Mouse (Mus musculus): ENCODE results near the gene Cct5.

The Cct5 gene

DNA sequence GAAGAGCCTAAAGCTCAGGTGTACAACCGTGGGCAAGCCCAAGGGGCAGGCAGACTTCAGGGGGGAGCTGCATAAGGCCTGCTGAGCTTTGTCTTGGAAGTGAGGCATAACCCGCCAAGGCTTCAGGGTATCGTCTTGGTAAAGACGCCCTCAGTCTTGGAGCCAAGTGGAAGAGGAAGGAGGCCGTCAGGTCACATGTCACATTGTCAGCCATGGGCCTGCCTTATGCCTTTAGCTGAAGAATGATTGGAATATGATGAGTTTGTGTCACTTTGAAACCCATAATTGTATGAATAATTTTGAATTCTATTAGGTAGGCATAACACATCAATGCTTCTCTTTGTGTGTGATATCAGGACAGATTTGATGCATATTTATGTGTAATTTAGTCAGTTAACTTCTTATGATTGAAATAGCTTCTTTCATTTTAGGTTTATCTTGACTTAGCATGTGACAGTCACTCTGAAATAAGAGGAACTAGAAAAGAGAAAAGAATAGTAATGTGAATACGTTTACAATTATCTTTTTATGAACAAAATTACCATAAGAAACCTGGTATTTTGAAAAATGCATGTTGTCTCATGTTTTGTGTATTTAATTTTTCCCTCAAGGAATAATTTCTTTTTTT, 12.3 kb upstream of the Cct5 start:
- no peak for TF ChIP-seq GATA4 (IDR thresholded peaks at IDR 0.05; ENCODE audit: insufficient replicate concordance, low read length)

DNA sequence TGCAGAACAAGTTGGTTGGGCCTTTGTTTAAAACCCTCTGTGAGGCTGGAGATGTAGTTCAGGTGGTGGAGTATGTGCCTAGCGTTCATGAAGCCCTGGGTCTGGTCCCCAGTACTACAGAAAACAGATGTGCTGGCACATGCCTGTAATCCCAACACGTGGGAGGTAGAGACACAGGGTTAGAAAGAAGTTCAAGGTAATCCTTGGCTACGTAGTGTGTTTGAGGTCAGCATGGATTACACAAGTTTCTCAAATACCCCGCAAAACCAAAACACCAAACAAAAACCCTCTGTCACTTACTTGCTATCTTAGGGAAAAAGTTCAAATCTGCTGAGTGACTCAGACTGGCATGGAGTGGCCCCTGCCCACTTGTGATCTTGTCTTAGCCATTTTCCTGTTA, 10.4 kb upstream of the Cct5 start:
- TF ChIP-seq GATA4 (IDR thresholded peaks at IDR 0.05; ENCODE audit: insufficient replicate concordance, low read length): no peak

DNA sequence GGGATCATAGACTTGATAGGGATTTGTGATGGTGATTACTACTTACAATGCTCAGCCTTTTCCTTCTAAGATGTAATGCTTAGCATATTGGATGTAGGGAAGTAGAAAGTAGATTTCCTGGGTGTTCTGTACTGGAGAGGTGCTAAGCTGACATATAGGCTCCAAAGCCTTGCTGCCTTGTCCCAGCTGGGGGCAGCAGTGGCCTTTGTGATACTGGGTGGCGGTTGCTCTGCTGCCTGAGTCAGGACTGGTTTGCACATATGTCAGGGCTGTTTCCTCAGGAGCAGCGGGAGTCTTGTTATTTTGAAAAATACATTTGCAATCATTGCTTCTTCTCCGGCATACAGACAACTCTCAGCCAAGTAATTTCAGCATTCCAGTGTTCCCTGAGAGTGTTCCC, 9.4 kb upstream of the Cct5 start:
- TF ChIP-seq GATA4 (IDR thresholded peaks at IDR 0.05; ENCODE audit: insufficient replicate concordance, low read length): no peak

DNA sequence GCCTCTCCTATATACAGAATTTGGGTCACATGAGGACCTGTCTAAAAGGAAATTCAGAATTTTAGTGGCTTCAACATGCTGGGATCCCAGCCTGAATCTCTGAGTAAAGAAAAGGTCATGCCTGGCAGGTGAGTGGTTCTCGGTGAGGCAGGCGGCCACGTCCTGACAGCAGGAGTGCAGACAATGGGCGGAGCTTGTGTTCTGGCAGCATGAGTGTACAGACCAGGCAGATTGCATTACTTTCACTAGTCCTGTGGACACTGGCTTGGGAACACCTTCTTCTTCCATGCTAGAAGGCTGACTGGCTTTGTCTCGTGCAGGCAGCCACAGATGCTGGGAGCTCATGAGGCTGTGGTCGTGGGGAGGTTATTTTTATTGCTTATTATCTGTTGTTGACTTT, 5.2 kb upstream of the Cct5 start:
- no peak for TF ChIP-seq GATA4 (IDR thresholded peaks at IDR 0.05; ENCODE audit: insufficient replicate concordance, low read length)

DNA sequence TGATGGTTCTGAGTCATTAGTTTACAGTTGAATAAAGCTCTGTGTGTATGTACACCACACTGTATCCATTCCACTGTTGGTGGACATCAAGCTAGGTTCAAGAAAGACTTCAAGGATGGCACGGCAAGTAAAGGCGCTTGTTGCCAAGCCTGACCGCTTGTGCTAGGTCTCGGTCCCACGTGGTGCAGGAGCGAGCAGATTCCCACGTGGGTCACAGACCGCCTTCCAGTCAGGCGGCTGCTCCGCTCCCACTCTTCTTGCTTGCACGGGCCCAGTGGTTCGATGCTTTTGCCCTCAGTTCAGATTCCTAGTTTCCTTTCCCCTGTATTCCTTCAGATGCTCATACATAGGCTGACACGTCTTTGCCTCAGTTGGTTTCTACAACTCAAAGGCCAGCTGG, 1.5 kb upstream of the Cct5 start:
- no peak for TF ChIP-seq GATA4 (IDR thresholded peaks at IDR 0.05; ENCODE audit: insufficient replicate concordance, low read length)

DNA sequence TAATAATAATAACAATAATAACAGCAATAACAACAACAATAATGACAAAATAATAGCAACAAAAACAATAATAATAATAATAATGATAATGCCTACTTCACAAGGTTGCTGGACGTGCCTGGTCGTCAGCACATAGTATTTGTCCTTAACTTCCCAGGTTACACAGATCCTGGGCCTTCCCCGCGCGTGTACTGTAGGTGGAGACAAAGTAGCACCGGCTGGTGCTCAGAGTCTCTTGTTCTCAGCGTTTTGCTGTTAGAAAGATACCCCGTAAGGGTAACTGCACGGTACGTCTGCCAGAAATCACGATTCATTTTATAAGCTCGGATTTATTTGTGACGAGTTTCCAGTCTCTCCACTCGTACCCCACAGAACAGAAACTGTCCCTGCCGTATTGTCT, 822 bp upstream of the Cct5 start:
- TF ChIP-seq GATA4 (IDR thresholded peaks at IDR 0.05; ENCODE audit: insufficient replicate concordance, low read length): no peak

DNA sequence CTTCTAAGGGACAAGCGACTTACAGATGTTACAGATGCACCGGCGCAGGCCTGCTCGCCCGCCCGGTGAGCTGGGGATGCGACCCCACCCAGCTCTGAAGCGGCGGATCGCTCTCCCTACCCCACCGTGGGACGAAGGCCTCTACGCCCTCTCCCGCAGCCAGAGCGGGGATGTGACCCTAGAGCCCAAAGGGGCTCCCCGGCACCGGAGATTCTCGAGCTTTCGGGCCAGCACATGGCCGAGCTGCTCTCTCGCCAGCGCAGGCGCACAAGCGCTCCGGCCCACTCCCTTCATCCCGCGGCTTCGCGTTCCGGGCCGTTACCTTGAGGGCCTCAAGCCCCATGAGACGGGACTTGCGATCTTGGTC, 342 bp downstream of the Cct5 start:
- TF ChIP-seq GATA4 (IDR thresholded peaks at IDR 0.05; ENCODE audit: insufficient replicate concordance, low read length): no peak

DNA sequence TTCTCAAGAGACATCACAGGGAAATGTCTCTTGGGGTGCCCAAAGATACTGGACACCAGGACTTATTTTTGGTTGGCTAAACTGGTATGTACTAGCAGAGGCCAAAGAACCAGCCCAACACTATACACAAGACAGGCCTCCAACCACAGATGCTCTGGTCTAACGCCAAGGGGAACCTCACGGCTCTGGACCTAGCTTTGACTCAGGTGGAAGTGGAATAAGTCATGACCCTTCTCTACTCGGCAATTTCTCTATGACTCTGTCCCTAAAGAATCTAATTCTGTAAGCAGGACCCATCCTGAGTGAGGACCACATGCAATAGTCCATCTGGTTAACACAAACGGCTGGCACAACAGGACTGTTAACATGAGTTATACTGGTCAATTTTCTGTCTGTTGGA, 1.8 kb downstream of the Cct5 start:
- TF ChIP-seq GATA4 (IDR thresholded peaks at IDR 0.05; ENCODE audit: insufficient replicate concordance, low read length): no peak

DNA sequence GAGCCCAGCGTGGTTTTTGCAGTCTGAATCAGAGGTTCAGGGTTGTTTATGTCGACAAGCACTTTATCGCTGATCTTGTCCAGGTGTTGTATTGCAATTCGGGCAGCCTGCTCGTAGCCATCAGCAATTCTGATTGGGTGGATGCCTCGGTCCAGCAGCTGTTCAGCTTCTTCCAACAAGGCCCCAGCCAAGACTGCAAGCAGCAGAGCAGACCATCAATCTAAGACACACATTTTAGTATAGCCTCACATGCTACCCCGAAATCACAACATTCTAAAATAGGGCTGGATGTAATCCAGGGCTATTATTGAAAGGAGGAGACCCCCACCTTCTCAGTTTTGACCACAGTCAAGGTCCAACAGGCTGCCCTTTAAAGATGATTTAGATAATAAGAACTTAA, 6.0 kb downstream of the Cct5 start:
- no peak for TF ChIP-seq GATA4 (IDR thresholded peaks at IDR 0.05; ENCODE audit: insufficient replicate concordance, low read length)

DNA sequence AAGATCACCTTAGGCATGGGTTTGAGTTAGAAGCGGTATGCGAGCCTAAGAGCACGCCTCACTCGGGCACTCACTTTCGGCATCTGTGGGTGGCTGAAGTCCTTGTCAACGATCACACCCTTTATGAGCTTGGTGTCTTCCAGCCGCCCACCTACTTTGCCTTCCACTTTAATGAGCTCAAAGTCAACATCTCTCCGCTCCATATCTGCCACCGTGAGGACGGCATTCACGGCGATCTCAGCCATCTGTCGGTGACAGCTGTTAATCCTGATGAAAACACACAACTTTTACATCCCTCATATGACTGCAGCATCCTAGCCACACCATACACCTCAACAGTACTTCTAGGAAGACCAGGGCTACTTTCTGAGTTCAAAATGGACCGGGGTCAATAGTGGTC, 7.3 kb downstream of the Cct5 start:
- no peak for TF ChIP-seq GATA4 (IDR thresholded peaks at IDR 0.05; ENCODE audit: insufficient replicate concordance, low read length)

DNA sequence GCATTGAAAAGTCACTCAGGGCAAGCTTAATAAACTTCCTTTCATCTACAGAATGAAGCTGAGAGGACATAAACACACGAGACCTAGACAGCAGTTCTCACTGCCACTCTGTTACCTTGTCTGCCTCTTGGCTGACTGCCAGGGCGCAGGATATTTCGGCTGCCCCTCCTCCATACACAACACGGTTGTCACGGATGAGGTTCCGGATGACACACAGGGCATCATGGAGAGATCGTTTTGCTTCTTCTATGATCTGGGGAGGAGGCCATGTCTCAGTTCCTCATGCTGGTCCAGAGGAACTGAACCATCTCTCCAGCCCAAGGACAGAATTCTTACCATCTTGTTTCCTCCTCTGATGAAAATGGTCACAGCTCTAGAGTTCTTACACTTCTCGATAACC, 9.1 kb downstream of the Cct5 start:
- no peak for TF ChIP-seq GATA4 (IDR thresholded peaks at IDR 0.05; ENCODE audit: insufficient replicate concordance, low read length)

DNA sequence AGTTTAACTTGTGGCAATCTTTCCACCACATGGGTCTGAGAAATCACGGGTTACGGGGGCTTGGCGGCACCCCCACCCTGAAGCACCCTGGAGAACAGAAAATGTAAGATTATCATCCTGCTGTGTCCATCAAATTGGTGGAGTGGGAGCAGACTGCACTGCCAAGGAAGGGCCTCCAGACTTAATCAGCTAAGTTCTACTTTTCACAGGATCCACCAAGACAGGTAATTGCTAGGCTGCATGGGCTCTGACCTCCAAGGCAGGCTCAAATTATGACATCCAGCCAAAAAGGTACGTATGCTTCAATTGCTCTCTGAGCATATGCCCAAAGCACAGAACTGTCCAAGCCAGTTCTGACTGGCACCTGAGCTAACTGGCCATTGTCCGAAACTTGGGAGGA, 11.4 kb downstream of the Cct5 start:
- TF ChIP-seq GATA4 (IDR thresholded peaks at IDR 0.05; ENCODE audit: insufficient replicate concordance, low read length): no peak

DNA sequence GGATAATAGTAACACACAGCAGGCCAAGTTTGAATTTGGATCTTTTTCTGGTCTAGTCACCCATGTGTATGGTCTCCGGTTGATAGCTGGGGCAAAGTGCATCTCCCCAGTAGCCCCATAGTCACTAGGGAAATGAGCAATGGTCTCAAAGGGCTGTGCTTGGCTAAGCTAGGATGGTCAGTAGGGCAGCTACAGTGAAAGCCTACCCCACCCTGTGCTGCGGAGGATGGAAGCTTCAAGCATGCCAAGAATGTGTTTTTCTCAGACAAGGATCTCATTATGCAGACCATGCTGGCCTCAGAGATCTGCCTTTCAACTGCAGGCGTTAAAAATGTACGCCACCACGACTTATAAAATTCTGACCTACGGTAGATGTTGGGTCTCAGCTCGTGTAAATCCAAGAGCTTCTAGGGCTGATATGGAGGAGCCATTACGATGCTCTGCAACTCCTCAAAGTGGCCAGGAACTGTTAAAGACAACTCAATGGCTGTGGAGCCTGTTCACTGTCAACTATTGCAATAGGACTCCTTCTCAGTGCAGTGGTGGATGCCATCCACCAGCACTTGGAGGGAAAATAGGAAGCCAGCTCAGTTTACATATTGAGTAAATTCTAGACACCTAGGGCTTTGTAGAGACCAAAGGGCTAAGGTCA, 12.5 kb downstream of the Cct5 start:
- TF ChIP-seq GATA4 (IDR thresholded peaks at IDR 0.05; ENCODE audit: insufficient replicate concordance, low read length): no peak

DNA sequence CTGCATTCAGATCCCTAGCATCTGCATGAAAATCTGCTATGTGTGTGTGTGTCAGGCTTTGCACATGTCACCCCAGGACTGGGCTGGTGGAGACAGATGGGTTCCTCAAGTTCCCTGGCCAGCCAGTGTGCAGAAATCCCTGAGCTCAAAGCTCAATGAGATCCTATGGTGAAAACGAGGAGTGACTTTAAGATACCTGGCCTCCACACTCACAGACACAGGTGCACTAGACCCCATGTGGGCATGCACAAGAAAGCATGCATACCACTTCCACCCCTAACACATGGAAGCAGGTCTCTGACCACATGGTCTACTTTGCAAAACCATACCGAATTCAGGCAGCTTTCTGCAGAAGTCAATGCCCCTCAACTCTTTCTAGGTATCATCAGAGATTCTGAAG, 13.8 kb downstream of the Cct5 start:
- no peak for TF ChIP-seq GATA4 (IDR thresholded peaks at IDR 0.05; ENCODE audit: insufficient replicate concordance, low read length)

DNA sequence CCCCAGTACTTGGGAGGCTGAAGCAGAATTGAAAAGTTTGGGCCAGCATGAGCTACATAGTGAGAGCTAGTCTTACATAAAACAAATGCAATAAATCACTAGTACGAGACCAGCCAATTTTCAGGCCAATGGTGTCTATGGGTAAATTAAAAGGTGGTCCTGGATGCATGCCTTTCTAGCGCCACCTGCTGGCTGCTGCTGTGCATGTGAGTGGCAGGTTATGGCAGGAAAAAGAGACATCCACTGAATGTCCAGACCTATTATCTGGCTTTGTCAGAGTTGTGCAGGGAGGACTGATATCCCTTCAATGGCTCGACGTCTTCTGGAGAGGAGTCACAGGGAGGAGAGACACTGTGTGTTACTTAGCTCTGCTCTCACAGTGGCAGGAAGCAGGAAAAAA, 15.1 kb downstream of the Cct5 start:
- no peak for TF ChIP-seq GATA4 (IDR thresholded peaks at IDR 0.05; ENCODE audit: insufficient replicate concordance, low read length)

DNA sequence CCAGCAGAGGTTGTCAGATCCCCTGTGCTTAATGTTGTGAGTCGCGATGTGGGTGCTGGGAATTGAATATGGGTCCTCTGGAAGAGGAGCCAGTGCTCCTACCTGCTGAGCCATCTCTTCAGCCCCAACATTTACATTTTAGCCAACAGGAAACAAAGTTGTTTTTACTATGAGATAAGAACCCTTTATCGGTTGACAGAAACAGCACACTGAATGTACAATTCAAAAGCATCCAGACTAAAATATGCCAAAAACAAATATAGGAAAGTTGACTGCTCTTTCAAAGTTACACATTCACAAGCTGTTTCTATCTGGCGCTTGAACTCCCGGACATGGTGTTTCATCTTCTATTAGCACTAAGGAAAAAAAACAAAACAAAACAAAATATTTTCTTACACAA, 15.5 kb downstream of the Cct5 start:
- no peak for TF ChIP-seq GATA4 (IDR thresholded peaks at IDR 0.05; ENCODE audit: insufficient replicate concordance, low read length)

DNA sequence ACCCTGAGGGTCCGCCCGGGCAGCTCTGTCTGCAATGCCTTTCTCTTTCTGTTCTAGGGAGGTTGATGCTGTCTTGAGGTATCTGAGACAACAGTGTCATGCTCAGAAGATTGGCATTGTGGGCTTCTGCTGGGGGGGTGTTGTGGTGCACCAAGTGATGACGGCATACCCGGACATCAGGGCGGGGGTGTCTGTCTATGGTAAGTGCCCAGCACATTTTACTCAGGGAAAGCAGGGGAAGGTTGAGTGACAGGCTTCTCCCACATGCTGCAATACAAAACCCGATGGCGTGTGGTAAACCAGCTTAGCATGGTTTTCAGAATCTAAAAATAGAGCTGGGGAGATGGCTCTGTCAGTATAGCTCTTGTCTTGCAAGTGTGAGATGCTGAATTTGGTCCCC, 16.4 kb downstream of the Cct5 start:
- no peak for TF ChIP-seq GATA4 (IDR thresholded peaks at IDR 0.05; ENCODE audit: insufficient replicate concordance, low read length)
